Mouse (Mus musculus) CH12.LX (cell line): ENCODE data around the gene Add2.

ENCODE experiments used
- CHD1 ChIP-seq: IDR thresholded peaks from 2 replicates; pipeline ENCODE4 v1.6.1; 2012; ENCODE audit warnings: low read depth, low read length, improper control_type of control experiment, inconsistent platforms
- CHD2 ChIP-seq: IDR thresholded peaks from 2 replicates; pipeline ENCODE4 v1.6.1; 2011; ENCODE audit warnings: low read length, improper control_type of control experiment
- CTCF ChIP-seq, 2 experiments: IDR thresholded peaks in 1 of 2; conservative IDR thresholded peaks in 1 of 2; 2 replicates each; pipeline ENCODE4 v1.5.1; 2011 to 2012; ENCODE audit warnings: low read depth in 2 of 2, low read length in 2 of 2, improper control_type of control experiment in 1 of 2, inconsistent platforms in 1 of 2, mild to moderate bottlenecking in 1 of 2, moderate library complexity in 1 of 2
- ELF1 ChIP-seq: IDR thresholded peaks from 2 replicates; pipeline ENCODE4 v1.6.1; 2014; ENCODE audit warnings: low read depth, mild to moderate bottlenecking, inconsistent platforms, low read length, improper control_type of control experiment
- ETS1 ChIP-seq: conservative IDR thresholded peaks from 2 replicates; pipeline ENCODE4 v1.6.1; 2012; ENCODE audit warnings: low read depth, mild to moderate bottlenecking, inconsistent platforms, low read length, improper control_type of control experiment, moderate library complexity
- MAFK ChIP-seq: IDR thresholded peaks from 2 replicates; pipeline ENCODE4 v1.6.1; 2011; ENCODE audit warnings: low read length, improper control_type of control experiment; ENCODE audit not compliant: insufficient replicate concordance
- MEF2A ChIP-seq: IDR thresholded peaks from 2 replicates; pipeline ENCODE4 v1.6.1; 2014; ENCODE audit warnings: low read depth, mild to moderate bottlenecking, inconsistent platforms, low read length, improper control_type of control experiment, borderline replicate concordance
- POLR2A ChIP-seq: IDR thresholded peaks from 2 replicates; pipeline ENCODE4 v1.6.1; 2011; ENCODE audit warnings: low read depth, mild to moderate bottlenecking, improper control_type of control experiment, low read length
- RAD21 ChIP-seq: IDR thresholded peaks from 2 replicates; pipeline ENCODE4 v1.6.1; 2011; ENCODE audit warnings: low read depth, mild to moderate bottlenecking, low read length, improper control_type of control experiment, moderate library complexity
- RCOR1 ChIP-seq: conservative IDR thresholded peaks from 2 replicates; pipeline ENCODE4 v1.6.1; 2012; ENCODE audit warnings: low read depth, mild to moderate bottlenecking, inconsistent platforms, low read length, improper control_type of control experiment
- SIN3A ChIP-seq: IDR thresholded peaks from 2 replicates; pipeline ENCODE4 v1.6.1; 2012; ENCODE audit warnings: low read length, improper control_type of control experiment, inconsistent platforms
- USF1 ChIP-seq: IDR thresholded peaks from 2 replicates; pipeline ENCODE4 v1.6.1; 2014; ENCODE audit warnings: low read depth, mild to moderate bottlenecking, inconsistent platforms, low read length, improper control_type of control experiment
- ZC3H11A ChIP-seq: IDR thresholded peaks from 2 replicates; pipeline ENCODE4 v1.6.1; 2012; ENCODE audit warnings: low read depth, mild to moderate bottlenecking, inconsistent platforms, low read length, improper control_type of control experiment
- ZMIZ1 ChIP-seq: IDR thresholded peaks from 2 replicates; pipeline ENCODE4 v1.6.1; 2012; ENCODE audit warnings: low read depth, mild to moderate bottlenecking, inconsistent platforms, low read length, improper control_type of control experiment

GRCm38 (mm10) chr6:86097155-86097554 is 68.7 kb downstream of the Add2 start:
- TF ChIP-seq CHD1 (no peak), CHD2 (no peak), SIN3A (no peak), CTCF (conservative IDR thresholded peaks at IDR 0.05 in 1 of 2, IDR thresholded peaks at IDR 0.05 in 1 of 2; ENCODE audit: low read depth in 2 of 2, low read length in 2 of 2) (no peak), MAFK (no peak), ELF1 (no peak), POLR2A (no peak), ZC3H11A (no peak), MEF2A (no peak), ETS1 (no peak), USF1 (no peak), RAD21 (no peak), ZMIZ1 (no peak), RCOR1 (no peak)
